9 mouse cellular contexts compared by ENCODE assay signal in the genomic region with DNA sequence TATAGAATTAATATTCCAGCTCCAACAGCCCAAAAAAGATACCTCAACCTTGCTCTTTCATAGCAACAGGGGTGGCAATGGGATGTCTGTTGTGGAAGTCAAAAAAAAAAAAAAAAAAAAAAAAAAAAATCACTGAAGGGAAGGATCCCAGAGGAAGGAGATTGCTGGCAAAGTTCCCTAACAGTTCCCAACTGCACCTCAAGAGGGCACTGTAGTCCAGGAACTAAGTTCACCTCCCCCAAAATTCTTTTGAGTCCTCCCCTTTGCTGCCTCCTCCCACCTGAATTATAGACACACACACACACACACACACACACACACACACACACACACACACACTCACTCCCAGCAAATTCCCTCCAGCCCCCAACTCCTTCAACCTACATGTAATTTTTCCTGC. TPM values are rescaled to one million over a fixed set of nuclear protein-coding genes. Genes with fewer than 3 reads are reported as not detected.
A peak's percentile ranks its signal among the peaks of the same experiment; 100 is the strongest.
DNase-seq lines count a peak whose midpoint lies in the region; ATAC-seq and TF ChIP-seq lines count a peak whose summit lies in the region.
"Had no signal": no experiment of that assay in that cellular context is flagged by ENCODE, and none has a peak within 500 bp of the region (broad histone marks: within the 10 kb centered on the region; RNA-seq: fewer than 3 reads in every experiment).

No protein-coding gene starts in this region.

- H3K4me1 ChIP-seq in kidney, adult 2 months (ENCODE audit: control insufficient read depth, insufficient read depth, low read length), result no peaks in the 10 kb centered on the region
- no peaks in the 10 kb centered on the region for H3K4me1 ChIP-seq in kidney, embryonic 14.5 days (ENCODE audit: control insufficient read depth, insufficient read depth, low read length)
- no peaks in the 10 kb centered on the region for H3K4me1 ChIP-seq in bone marrow, adult 2 months (ENCODE audit: control insufficient read depth, insufficient read depth, low read length)
- H3K4me1 ChIP-seq in liver, embryonic 12.5 days, result no peaks in the 10 kb centered on the region

- H3K4me2 ChIP-seq in kidney, embryonic 14.5 days (replicated peaks; ENCODE audit: low read depth, low read length), result no peak overlapping the region
- no peak overlapping the region for H3K4me2 ChIP-seq in liver, embryonic 12.5 days

- peak; percentile 73 for TF ChIP-seq CTCF in kidney, adult 2 months (conservative IDR thresholded peaks at IDR 0.05; ENCODE audit: insufficient read depth, insufficient read length, low read depth, low read length)
- TF ChIP-seq CTCF in bone marrow, adult 2 months (IDR thresholded peaks at IDR 0.05; ENCODE audit: control insufficient read depth, insufficient read depth, low read length), result peak; percentile 49

- no peak for TF ChIP-seq POLR2A in kidney, adult 2 months (IDR thresholded peaks at IDR 0.05; ENCODE audit: low read depth, low read length)
- TF ChIP-seq POLR2A in bone marrow, adult 2 months (IDR thresholded peaks at IDR 0.05; ENCODE audit: borderline replicate concordance, control insufficient read depth, low read depth, low read length), result no peak

- no peaks in the 10 kb centered on the region for H3K9me3 ChIP-seq in kidney, embryonic 14.5 days (ENCODE audit: control insufficient read depth, low read length)
- H3K9me3 ChIP-seq in liver, embryonic 12.5 days (replicated peaks), result no peaks in the 10 kb centered on the region

- ATAC-seq in kidney, embryonic 14.5 days (ENCODE audit: low FRiP score, low TSS enrichment), result no peak
- no peak for ATAC-seq in liver, embryonic 12.5 days

- H3K9ac ChIP-seq in kidney, embryonic 14.5 days (ENCODE audit: low read depth, low read length), result no peak overlapping the region
- H3K9ac ChIP-seq in liver, embryonic 12.5 days, result no peak overlapping the region

- peak; percentile 83 for DNase-seq in kidney, adult 2 months
- DNase-seq in forelimb bud, embryonic 11.5 days (ENCODE audit: low read depth, low spot score), result peak; percentile 90
- DNase-seq in kidney, postnatal 10 days, result peak; percentile 92
- DNase-seq in retina, postnatal 1 day, result peak; percentile 91
- DNase-seq in urinary bladder, postnatal 14 days (ENCODE audit: low spot score), result peak; percentile 82

- no peak overlapping the region for H3K27ac ChIP-seq in kidney, adult 2 months (ENCODE audit: insufficient read depth, low read depth, low read length)
- no peak overlapping the region for H3K27ac ChIP-seq in kidney, embryonic 14.5 days (ENCODE audit: low read depth, low read length)
- H3K27ac ChIP-seq in bone marrow, adult 2 months (ENCODE audit: control insufficient read depth, insufficient read depth, low read depth, low read length, poor library complexity), result no peak overlapping the region
- H3K27ac ChIP-seq in liver, embryonic 12.5 days, result peak overlapping the region; percentile 50; the same call in 1 of the 2 replicates

- H3K36me3 ChIP-seq in kidney, adult 2 months (ENCODE audit: control insufficient read depth, insufficient read depth, low read length), result no peaks in the 10 kb centered on the region
- no peaks in the 10 kb centered on the region for H3K36me3 ChIP-seq in kidney, embryonic 14.5 days (ENCODE audit: control insufficient read depth, insufficient read depth, low read length)
- no peaks in the 10 kb centered on the region for H3K36me3 ChIP-seq in liver, embryonic 12.5 days

- H3K4me3 ChIP-seq in kidney, adult 2 months (ENCODE audit: insufficient read depth, low read depth, low read length), result no peak overlapping the region
- H3K4me3 ChIP-seq in kidney, embryonic 14.5 days (ENCODE audit: low read length), result no peak overlapping the region
- H3K4me3 ChIP-seq in bone marrow, adult 2 months (replicated peaks; ENCODE audit: control insufficient read depth, low read depth, low read length), result no peak overlapping the region
- H3K4me3 ChIP-seq in liver, embryonic 12.5 days, result no peak overlapping the region

- no peaks in the 10 kb centered on the region for H3K27me3 ChIP-seq in kidney, adult 2 months (replicated peaks; ENCODE audit: control insufficient read depth, insufficient read depth, low read length)
- 0 out of 2 replicates have a peak, but pooled peaks cover 5% of the 10 kb centered on the region for H3K27me3 ChIP-seq in kidney, embryonic 14.5 days (ENCODE audit: control insufficient read depth, insufficient read depth, low read length)
- H3K27me3 ChIP-seq in liver, embryonic 12.5 days (replicated peaks), result peaks cover 37% of the 10 kb centered on the region

RNA-seq across cellular contexts. Expression of a gene that starts 4.3 kb away (rescaled TPM):
- 0.16 and 0.19 TPM in 2 replicates for polyA plus RNA-seq in kidney, adult 2 months (2012; rRNA removed)
- 0.17 and 0.60 TPM in 2 replicates for polyA plus RNA-seq in kidney, embryonic 14.5 days (2014; fragmentation: Nextera tagmentation; extraction: Ambion mirVana)
- not detected in 2 replicates for polyA plus RNA-seq in bone marrow, adult 2 months (2011; ENCODE audit: insufficient read depth, insufficient read length, low replicate concordance, missing spikeins)
- polyA plus RNA-seq in liver, embryonic 12.5 days (2016; fragmentation: Nextera tagmentation; extraction: Ambion mirVana), result 0.29 and 0.31 TPM in 2 replicates

RNA-seq across cellular contexts. Expression of a gene that starts 21.2 kb away (rescaled TPM):
- 38.9 and 39.1 TPM in 2 replicates for polyA plus RNA-seq in kidney, adult 2 months (2012; rRNA removed)
- polyA plus RNA-seq in kidney, embryonic 14.5 days (2014; fragmentation: Nextera tagmentation; extraction: Ambion mirVana), result 57.8 and 69.5 TPM in 2 replicates
- 22.1 and 32.2 TPM in 2 replicates for polyA plus RNA-seq in bone marrow, adult 2 months (2011; ENCODE audit: insufficient read depth, insufficient read length, low replicate concordance, missing spikeins)
- 48.4 and 55.3 TPM in 2 replicates for polyA plus RNA-seq in liver, embryonic 12.5 days (2016; fragmentation: Nextera tagmentation; extraction: Ambion mirVana)

RNA-seq across cellular contexts. Expression of a gene that starts 37.2 kb away (rescaled TPM):
- polyA plus RNA-seq in kidney, adult 2 months (2012; rRNA removed), result 24.4 and 26.9 TPM in 2 replicates
- 16.0 and 18.6 TPM in 2 replicates for polyA plus RNA-seq in kidney, embryonic 14.5 days (2014; fragmentation: Nextera tagmentation; extraction: Ambion mirVana)
- 57.6 and 80.1 TPM in 2 replicates for polyA plus RNA-seq in bone marrow, adult 2 months (2011; ENCODE audit: insufficient read depth, insufficient read length, low replicate concordance, missing spikeins)
- 5.6 and 6.0 TPM in 2 replicates for polyA plus RNA-seq in liver, embryonic 12.5 days (2016; fragmentation: Nextera tagmentation; extraction: Ambion mirVana)

RNA-seq across cellular contexts. Expression of a gene that starts 51.9 kb away (rescaled TPM):
- polyA plus RNA-seq in kidney, adult 2 months (2012; rRNA removed), result 0.38 TPM in 1 of 2 replicates, not detected in the other
- polyA plus RNA-seq in kidney, embryonic 14.5 days (2014; fragmentation: Nextera tagmentation; extraction: Ambion mirVana), result not detected in 2 replicates
- not detected in 2 replicates for polyA plus RNA-seq in bone marrow, adult 2 months (2011; ENCODE audit: insufficient read depth, insufficient read length, low replicate concordance, missing spikeins)
- polyA plus RNA-seq in liver, embryonic 12.5 days (2016; fragmentation: Nextera tagmentation; extraction: Ambion mirVana), result 1.7 and 2.3 TPM in 2 replicates
- polyA plus RNA-seq: heart, embryonic 14.5 days had no signal

RNA-seq across cellular contexts. Expression of a gene that starts 52.2 kb away (rescaled TPM):
- 645 and 701 TPM in 2 replicates for polyA plus RNA-seq in kidney, adult 2 months (2012; rRNA removed)
- polyA plus RNA-seq in kidney, embryonic 14.5 days (2014; fragmentation: Nextera tagmentation; extraction: Ambion mirVana), result 427 and 433 TPM in 2 replicates
- polyA plus RNA-seq in bone marrow, adult 2 months (2011; ENCODE audit: insufficient read depth, insufficient read length, low replicate concordance, missing spikeins), result 294 and 476 TPM in 2 replicates
- 215 and 221 TPM in 2 replicates for polyA plus RNA-seq in liver, embryonic 12.5 days (2016; fragmentation: Nextera tagmentation; extraction: Ambion mirVana)
